Mouse (Mus musculus) midbrain, embryonic 11.5 days (tissue): ENCODE data around the gene Dalrd3. TPM values are rescaled to one million over a fixed set of nuclear protein-coding genes. Genes with fewer than 3 reads are reported as not detected.

ENCODE experiments used
- ATAC-seq: fragments of 200-750 bp; cut with Nextera tagmentation; 2 replicates; pipeline ENCODE4 v1.8.0; 2017; ENCODE audit warnings: moderate TSS enrichment, moderate library complexity; ENCODE audit not compliant: low FRiP score
- DNase-seq: peaks from one replicate; pipeline ENCODE4 v3.0.0; 2015; ENCODE audit warnings: low spot score; ENCODE audit errors: missing footprints
- H3K27ac ChIP-seq: fragments of 300-500 bp; sonication (generic); 2 replicates; pipeline ENCODE4 v1.5.1; 2014; ENCODE audit warnings: low read depth, low read length
- H3K27me3 ChIP-seq: fragments of 300-500 bp; sonication (generic); 2 replicates; pipeline ENCODE4 v1.6.1; 2014; ENCODE audit warnings: mild to moderate bottlenecking, low read length, moderate library complexity, mixed read lengths; ENCODE audit not compliant: control insufficient read depth, insufficient read depth
- H3K36me3 ChIP-seq: fragments of 300-500 bp; sonication (generic); 2 replicates; pipeline ENCODE4 v1.6.1; 2014; ENCODE audit warnings: mild to moderate bottlenecking, low read length, moderate library complexity, mixed read lengths; ENCODE audit not compliant: control insufficient read depth, insufficient read depth
- H3K4me1 ChIP-seq: fragments of 300-500 bp; sonication (generic); 2 replicates; pipeline ENCODE4 v1.6.1; 2014; ENCODE audit warnings: low read length; ENCODE audit not compliant: control insufficient read depth, insufficient read depth
- H3K4me2 ChIP-seq: fragments of 300-500 bp; sonication (generic); 2 replicates; pipeline ENCODE4 v1.6.1; 2014; ENCODE audit warnings: mild to moderate bottlenecking, moderate library complexity
- H3K4me3 ChIP-seq: fragments of 300-500 bp; sonication (generic); 2 replicates; pipeline ENCODE4 v1.5.1; 2014; ENCODE audit warnings: low read depth, low read length
- H3K9ac ChIP-seq: fragments of 300-500 bp; sonication (generic); 2 replicates; pipeline ENCODE4 v1.6.1; 2014; ENCODE audit warnings: low read length
- H3K9me3 ChIP-seq: fragments of 300-500 bp; sonication (generic); 2 replicates; pipeline ENCODE4 v1.6.1; 2016; ENCODE audit warnings: low read length; ENCODE audit not compliant: control insufficient read depth
- WGBS: fragments of 180-500 bp; shearing (Covaris S2); extraction: QIAGEN DNeasy Blood & Tissue Kit; methylation state at CpG from one replicate; pipeline ENCODE4 v1.1.7; 2014; 5-methylcytosine and 5-hydroxymethylcytosine counted together
- polyA plus RNA-seq: library from polyadenylated mRNA; unstranded; fragments of >200 nt; fragmentation: Nextera tagmentation; extraction: Ambion mirVana; gene quantifications from 2 replicates; pipeline ENCODE4 v1.2.1, GENCODE M21; 2014

Dalrd3 gene
- 158 and 172 TPM in 2 replicates for polyA plus RNA-seq

DNA sequence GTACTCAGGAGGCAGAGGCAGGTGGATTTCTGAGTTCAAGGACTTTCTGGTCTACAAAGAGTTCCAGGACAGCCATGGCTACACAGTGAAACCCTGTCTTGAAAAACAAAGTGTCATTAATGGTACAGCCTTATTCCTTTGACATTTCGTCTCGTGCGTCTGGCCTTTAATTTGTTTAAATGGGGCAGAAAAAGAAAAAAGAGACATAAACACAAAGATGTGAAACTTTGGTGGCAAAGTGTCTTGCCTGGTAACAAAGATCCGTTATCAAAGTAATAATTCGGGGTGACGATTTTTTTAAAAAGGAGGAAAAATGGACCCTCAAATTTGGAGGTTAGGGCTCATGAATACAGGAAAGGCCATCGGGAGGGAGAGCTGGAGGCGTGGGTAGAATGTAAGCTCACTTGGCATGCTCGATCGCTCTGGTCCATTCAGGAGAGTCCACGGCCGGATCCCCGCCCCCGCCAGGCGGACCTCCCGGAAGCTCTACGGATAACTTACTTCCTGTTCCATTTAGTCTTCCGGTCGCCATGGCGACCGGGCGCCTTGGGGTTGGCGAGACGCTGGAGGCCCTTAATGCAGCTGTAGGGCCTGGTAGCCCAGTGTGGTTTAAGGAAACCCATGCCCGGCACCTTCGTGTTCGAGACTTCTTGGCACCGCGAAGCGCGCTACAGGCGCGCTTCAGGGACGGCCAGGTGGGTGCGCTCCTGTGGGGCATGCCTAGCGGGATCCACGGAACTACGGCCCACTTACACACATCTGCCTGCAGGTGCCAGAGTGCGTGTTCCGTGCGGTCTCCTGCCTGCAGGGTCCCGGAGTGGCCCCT is at the start of gene Dalrd3:
TSS of gene Dalrd3 (plus strand) at position 506 of the 826 bp plus-strand sequence.
- no peaks in the 10 kb centered on the region for H3K27me3 ChIP-seq
- H3K4me1 ChIP-seq, result peaks cover 43% of the 10 kb centered on the region
- H3K4me2 ChIP-seq, result peak within 1 kb of the TSS; percentile 97
- H3K9ac ChIP-seq, result peak within 1 kb of the TSS; percentile 66
- H3K4me3 ChIP-seq, result peak within 1 kb of the TSS; percentile 60
- H3K27ac ChIP-seq, result 0 out of 2 replicates have a peak within 1 kb of the TSS, but pooled peaks have one; percentile 40
- H3K9me3 ChIP-seq, result no peaks in the 10 kb centered on the region
- ATAC-seq, result peak; percentile 76
- H3K36me3 ChIP-seq, result peaks cover 24% of the 10 kb centered on the region
- DNase-seq, result peak; percentile 98
- 8% methylated on average over 42 of the region's 42 CpGs for WGBS

- Histone ChIP-seq H3K27me3 (no peaks in the 10 kb centered on the region), H3K36me3 (no peaks in the 10 kb centered on the region), H3K27ac (no peak overlapping the region)
Measured at GRCm38 (mm10) chr9:108521604-108522003, 48.1 kb upstream of the Dalrd3 start.

DNA sequence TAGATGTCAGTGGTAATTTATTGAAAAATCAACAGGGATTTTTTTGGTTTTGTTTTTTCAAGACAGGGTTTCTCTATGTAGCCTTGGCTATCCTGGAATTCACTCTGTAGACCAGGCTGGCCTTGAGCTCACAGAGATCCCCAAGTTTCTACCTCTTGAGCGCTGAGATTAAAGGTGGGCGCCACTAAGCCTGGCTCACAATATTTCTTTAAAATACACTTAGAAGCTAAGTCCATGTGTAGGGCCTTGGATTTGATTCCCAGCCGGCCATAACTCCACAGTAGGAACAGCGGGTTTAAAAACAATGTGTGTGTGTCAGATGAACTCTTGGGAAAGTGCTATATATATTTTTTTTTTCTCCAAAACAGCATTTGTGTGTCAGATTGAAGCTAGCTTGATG is 46.3 kb upstream of the Dalrd3 start:
- ATAC-seq (no peak), DNase-seq (peak; percentile 59)
- Histone ChIP-seq H3K4me3 (no peak overlapping the region), H3K4me1 (peaks cover 11% of the 10 kb centered on the region), H3K27ac (no peak overlapping the region), H3K27me3 (no peaks in the 10 kb centered on the region), H3K36me3 (peaks cover 2% of the 10 kb centered on the region; the same call in 1 of the 2 replicates), H3K9me3 (no peaks in the 10 kb centered on the region), H3K4me2 (no peak overlapping the region), H3K9ac (no peak overlapping the region)
- WGBS, result 96% methylated on average over 4 of the region's 4 CpGs

More at GRCm38 (mm10) chr9:108521604-108522003, 48.1 kb upstream of the Dalrd3 start:
- no peaks in the 10 kb centered on the region for H3K9me3 ChIP-seq
- no peak overlapping the region for H3K4me2 ChIP-seq
- H3K4me1 ChIP-seq, result peaks cover 11% of the 10 kb centered on the region
- H3K9ac ChIP-seq, result no peak overlapping the region
- no peak overlapping the region for H3K4me3 ChIP-seq
- ATAC-seq, result no peak
- 94% methylated on average over 2 of the region's 2 CpGs for WGBS
- peak; percentile 19 for DNase-seq

GRCm38 (mm10) chr9:108525400-108525799 is 44.3 kb upstream of the Dalrd3 start:
- 82% methylated on average over 3 of the region's 3 CpGs for WGBS
- no peak overlapping the region for H3K4me3 ChIP-seq
- no peaks in the 10 kb centered on the region for H3K27me3 ChIP-seq
- ATAC-seq (no peak), DNase-seq (peak; percentile 69)
- no peak overlapping the region for H3K9ac ChIP-seq
- H3K4me2 ChIP-seq, result no peak overlapping the region
- H3K27ac ChIP-seq, result no peak overlapping the region
- no peaks in the 10 kb centered on the region for H3K4me1 ChIP-seq
- peaks cover 8% of the 10 kb centered on the region; the same call in 1 of the 2 replicates for H3K36me3 ChIP-seq
- no peaks in the 10 kb centered on the region for H3K9me3 ChIP-seq

GRCm38 (mm10) chr9:108530954-108531353 is 38.7 kb upstream of the Dalrd3 start:
- Histone ChIP-seq H3K9me3 (no peaks in the 10 kb centered on the region), H3K4me2 (no peak overlapping the region), H3K27ac (no peak overlapping the region), H3K4me1 (no peaks in the 10 kb centered on the region), H3K9ac (no peak overlapping the region), H3K27me3 (no peaks in the 10 kb centered on the region), H3K36me3 (peaks cover 42% of the 10 kb centered on the region), H3K4me3 (no peak overlapping the region)
- ATAC-seq, result no peak
- WGBS, result 92% methylated on average over 1 of the region's 1 CpGs
- peak; percentile 83 for DNase-seq

DNA sequence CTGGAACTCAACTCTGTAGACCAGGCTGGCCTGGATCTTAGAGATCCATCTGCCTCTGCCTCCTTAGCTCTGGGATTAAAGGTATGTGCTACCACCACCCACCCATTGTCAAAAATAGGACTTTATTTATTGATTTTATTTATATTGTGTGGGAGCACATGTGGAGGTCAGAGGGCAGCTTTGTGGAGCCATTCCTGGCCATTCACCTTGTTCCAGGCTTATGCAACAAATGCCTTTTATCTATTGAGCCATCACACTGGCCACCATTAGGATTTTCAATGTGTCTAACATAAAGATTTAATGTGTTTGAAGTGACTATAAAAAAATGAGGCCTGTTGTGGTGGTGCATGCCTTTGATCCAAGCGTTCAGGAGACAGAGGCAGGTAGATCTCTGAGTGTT is 38.2 kb upstream of the Dalrd3 start:
- Histone ChIP-seq H3K4me3 (no peak overlapping the region), H3K9me3 (no peaks in the 10 kb centered on the region), H3K9ac (no peak overlapping the region), H3K36me3 (peaks cover 42% of the 10 kb centered on the region), H3K27ac (no peak overlapping the region), H3K4me2 (no peak overlapping the region), H3K4me1 (no peaks in the 10 kb centered on the region), H3K27me3 (no peaks in the 10 kb centered on the region)
- DNase-seq (peak; percentile 53), ATAC-seq (no peak)
- 95% methylated on average over 1 of the region's 1 CpGs for WGBS

DNA sequence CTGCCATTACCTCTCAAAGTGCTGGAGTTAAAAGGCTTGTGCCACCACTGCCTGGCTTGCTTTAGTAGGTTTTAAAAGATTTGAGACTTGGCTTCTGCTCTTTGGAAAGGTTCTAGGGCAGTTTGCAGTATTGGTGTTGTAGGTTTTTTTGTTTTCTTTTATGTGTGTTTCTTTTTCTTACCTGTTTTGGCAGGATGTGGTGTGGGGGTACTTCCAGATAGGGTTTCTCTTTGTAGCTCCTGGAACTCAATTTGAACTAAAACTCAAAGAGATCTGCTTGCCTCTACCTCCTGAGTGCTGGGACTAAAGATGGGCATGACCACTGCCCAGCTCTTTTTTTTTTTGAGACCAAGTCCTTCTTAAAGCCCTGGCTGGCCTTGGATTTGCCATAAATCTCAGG is 28.8 kb upstream of the Dalrd3 start:
- DNase-seq (no peak), ATAC-seq (no peak)
- Histone ChIP-seq H3K4me3 (no peak overlapping the region), H3K9ac (no peak overlapping the region), H3K4me1 (no peaks in the 10 kb centered on the region), H3K27ac (no peak overlapping the region), H3K9me3 (no peaks in the 10 kb centered on the region), H3K36me3 (peaks cover 36% of the 10 kb centered on the region), H3K27me3 (no peaks in the 10 kb centered on the region), H3K4me2 (no peak overlapping the region)

GRCm38 (mm10) chr9:108545986-108546385 is 23.7 kb upstream of the Dalrd3 start:
- 94% methylated on average over 3 of the region's 3 CpGs for WGBS
- no peaks in the 10 kb centered on the region for H3K9me3 ChIP-seq

GRCm38 (mm10) chr9:108546875-108547274 is 22.8 kb upstream of the Dalrd3 start:
- WGBS, result 92% methylated on average over 1 of the region's 1 CpGs
- no peaks in the 10 kb centered on the region for H3K27me3 ChIP-seq
- no peak overlapping the region for H3K27ac ChIP-seq
- ATAC-seq (no peak), DNase-seq (no peak)
- no peak overlapping the region for H3K9ac ChIP-seq
- no peaks in the 10 kb centered on the region for H3K9me3 ChIP-seq
- no peak overlapping the region for H3K4me3 ChIP-seq
- peaks cover 30% of the 10 kb centered on the region for H3K36me3 ChIP-seq
- no peak overlapping the region for H3K4me2 ChIP-seq
- no peaks in the 10 kb centered on the region for H3K4me1 ChIP-seq

More at GRCm38 (mm10) chr9:108545986-108546385, 23.7 kb upstream of the Dalrd3 start:
- DNase-seq (no peak), ATAC-seq (no peak)
- Histone ChIP-seq H3K4me2 (no peak overlapping the region), H3K4me3 (no peak overlapping the region), H3K27me3 (no peaks in the 10 kb centered on the region), H3K4me1 (no peaks in the 10 kb centered on the region), H3K9ac (no peak overlapping the region), H3K27ac (no peak overlapping the region), H3K36me3 (peaks cover 38% of the 10 kb centered on the region)
